Mouse (Mus musculus) left cerebral cortex, postnatal 10 days (tissue): Measurements from ENCODE around the gene Bhlhe23. TPM values are rescaled to one million over a fixed set of nuclear protein-coding genes. Genes with fewer than 3 reads are reported as not detected.

Experiments
- DNase-seq, 2 experiments: peaks; one replicate each; pipeline ENCODE4 v3.0.0; 2021 to 2022; ENCODE audit warnings: low spot score in 2 of 2, mixed read lengths in 1 of 2; ENCODE audit errors: extremely low spot score in 1 of 2
- intact Hi-C: fragments of 180-260 bp; cut with DNase I; formaldehyde crosslinking; loops from one replicate; pipeline ENCODE4 v1.15.1; 2025
- total RNA-seq, 2 experiments: library from RNA; stranded (reverse); gene quantifications; 2 replicates each; pipeline ENCODE4 v1.2.3; 2021

The Bhlhe23 gene
- total RNA-seq = under 1 TPM; 0.30 to 0.45 TPM

DNA sequence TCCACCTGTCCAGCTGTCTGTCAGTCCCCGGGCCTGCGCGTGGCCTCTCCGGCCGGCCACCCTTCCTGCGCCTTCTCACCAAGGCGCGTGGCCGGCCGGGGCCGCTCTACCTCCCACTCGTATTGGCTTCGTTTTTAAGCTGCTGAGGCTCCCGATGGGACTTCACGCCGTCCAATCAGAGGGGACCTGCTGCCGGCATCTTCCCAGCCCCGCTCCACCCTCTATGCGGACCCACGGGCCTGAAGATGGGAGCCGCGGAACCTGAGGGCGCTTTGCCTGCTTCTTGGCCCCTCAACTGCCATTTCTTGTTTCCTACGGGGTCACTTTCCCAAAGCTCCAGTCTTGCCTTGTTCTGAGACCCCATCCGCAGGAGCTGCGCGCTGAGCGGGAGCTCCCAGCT lies at the start of gene Bhlhe23:
Gene Bhlhe23, minus strand, starts transcription at position 108 of the 400 bp plus-strand sequence.
- intact Hi-C loops = loop anchor here (5.0 to 10.0 kb wide), 4 partner anchors 122 to 502 kb away; partner anchors contain the start of genes Cables2 and Mrgbp
- no peak for DNase-seq

GRCm38 (mm10) chr2:180825147-180825941 lies 48.6 kb upstream of the Bhlhe23 start:
- intact Hi-C loops = loop anchor here (5.0 kb wide), 1 partner anchor 67 kb away; no protein-coding TSS in a partner anchor

GRCm38 (mm10) chr2:180824724-180825123 lies 48.0 kb upstream of the Bhlhe23 start:
- no peak for DNase-seq
- intact Hi-C loops = loop anchor here (5.0 kb wide), 1 partner anchor 68 kb away; no protein-coding TSS in a partner anchor

More at GRCm38 (mm10) chr2:180825147-180825941, 48.6 kb upstream of the Bhlhe23 start:
- DNase-seq = peak; percentile 51 to 77

- DNase-seq = peak in 1 of 2 experiments; percentile 42
- intact Hi-C loops = no loop called here
Measured at GRCm38 (mm10) chr2:180824061-180824460, 47.4 kb upstream of the Bhlhe23 start.

DNA sequence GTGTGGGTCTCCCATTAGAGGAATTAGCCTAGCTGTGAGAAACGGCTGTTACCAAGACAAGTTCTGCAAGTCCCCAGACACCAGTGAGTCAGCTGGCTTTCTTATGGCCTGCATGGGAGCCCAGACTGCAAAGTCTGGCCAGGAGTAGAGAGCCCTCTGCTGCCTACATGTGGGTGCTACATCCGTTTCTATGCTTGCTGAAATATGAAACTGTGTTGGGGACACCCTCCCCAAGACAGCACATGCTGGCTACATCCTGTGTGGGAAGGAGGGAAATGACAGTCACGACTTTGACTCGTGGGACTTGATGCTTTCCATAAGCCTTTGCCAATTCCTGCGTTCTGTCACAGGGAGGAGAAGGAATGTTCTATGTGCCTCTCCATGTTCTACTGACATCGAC lies 45.8 kb upstream of the Bhlhe23 start:
- peak; percentile 57 to 71 for DNase-seq
- intact Hi-C loops = no loop called here

DNA sequence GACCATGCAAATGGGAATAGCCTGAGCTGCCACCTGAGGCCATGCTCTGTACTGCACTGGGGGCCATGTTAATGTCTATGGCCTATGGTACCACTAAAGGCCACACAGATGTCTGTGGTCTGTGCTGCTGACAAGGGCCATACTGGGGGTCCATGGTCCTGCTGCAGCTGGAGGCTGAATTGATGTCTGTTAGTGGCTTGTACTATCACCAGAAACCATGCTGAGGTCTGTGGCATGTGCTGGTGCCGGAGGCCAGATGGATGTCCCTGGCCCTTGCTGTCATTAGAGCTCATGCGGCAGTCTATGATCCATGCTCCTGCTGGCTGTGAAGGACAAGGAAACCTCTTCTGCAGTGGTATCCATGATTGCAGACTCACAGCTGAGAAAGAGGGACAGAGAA lies 42.8 kb upstream of the Bhlhe23 start:
- intact Hi-C loops = no loop called here
- no peak for DNase-seq

DNA sequence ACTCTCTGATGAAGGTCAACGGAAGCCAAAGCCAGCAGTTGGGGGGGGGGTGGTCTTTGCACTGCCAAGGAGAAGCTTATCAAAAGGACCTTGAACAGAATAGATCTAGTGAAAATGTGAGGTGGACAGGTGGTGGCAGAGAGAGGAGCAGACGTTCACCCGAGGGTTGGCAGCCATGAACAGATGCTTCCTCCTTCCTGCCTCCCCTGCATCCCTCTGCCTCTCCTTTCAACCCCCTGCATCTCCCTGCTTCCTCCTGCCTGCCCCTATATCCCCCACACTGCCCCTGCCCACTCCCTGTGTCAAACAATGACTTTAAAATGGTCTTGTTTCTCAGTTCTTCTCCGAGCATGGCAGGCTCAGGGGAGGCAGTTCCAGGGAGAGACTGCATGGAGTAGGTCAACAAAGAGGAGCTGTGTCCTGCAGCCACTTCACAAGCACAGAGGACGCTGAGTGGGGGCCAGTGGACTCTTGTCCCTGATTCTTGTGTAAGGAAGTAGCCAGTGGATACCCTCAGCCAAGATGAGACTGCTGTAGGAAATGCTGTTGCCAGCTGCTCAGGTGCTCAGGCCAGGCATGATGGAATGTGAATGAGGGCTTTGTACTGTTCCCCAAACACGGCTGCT lies 39.9 kb upstream of the Bhlhe23 start:
- intact Hi-C loops = no loop called here
- DNase-seq = no peak

DNA sequence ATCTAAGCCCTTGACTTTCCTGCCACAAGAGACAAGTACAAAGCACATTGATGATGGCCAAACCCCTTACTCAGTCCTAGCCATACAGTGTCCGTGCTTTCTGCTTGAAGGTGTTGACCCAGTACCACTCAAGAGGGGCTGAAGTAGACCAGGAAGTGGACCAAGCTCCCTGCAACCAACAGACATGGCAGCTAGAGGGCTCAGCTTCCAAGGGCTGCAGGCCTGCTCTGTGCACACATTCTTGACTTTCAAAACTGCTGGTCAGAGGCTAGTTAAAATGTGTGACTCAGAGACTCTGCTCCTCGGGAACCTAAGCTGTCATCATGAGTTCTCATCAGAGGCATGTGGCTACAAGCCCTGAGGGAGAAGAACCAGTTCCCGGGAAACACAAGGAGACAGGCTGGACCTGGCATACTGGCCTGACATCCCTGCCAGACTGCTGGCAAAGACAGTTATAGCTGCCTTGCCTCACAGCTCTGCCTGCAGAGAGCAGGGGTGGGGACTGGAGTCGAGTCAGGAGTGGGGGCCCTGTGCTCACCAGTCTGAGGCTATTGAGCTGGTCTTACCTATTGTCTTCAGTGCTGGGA lies 37.4 kb upstream of the Bhlhe23 start:
- DNase-seq = no peak
- intact Hi-C loops = no loop called here

GRCm38 (mm10) chr2:180811002-180811401 lies 34.3 kb upstream of the Bhlhe23 start:
- no peak for DNase-seq
- intact Hi-C loops = no loop called here

- intact Hi-C loops = no loop called here
- DNase-seq = no peak
Measured at GRCm38 (mm10) chr2:180809510-180809909, 32.8 kb upstream of the Bhlhe23 start.

DNA sequence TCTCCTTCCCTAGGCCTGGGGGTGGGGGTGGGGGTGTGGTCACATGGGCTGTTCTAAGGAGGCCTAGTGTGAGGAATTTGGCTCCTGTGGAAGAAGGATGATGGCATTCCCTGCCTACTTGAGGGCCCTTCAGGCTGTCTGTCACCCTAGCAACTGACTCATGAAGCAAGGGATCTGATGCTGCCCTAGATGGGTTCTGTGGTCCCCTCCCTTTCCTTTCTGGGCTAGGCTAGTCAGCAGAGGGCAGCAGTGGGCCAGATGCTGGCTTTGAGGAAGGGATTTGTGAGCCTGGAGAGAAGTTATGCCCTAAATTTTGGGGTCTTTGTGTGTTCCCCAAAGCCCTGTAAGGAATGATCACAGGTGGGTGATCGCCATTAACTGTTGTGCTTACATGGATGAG lies 29.3 kb upstream of the Bhlhe23 start:
- intact Hi-C loops = no loop called here
- DNase-seq = peak in 1 of 2 experiments; percentile 66

DNA sequence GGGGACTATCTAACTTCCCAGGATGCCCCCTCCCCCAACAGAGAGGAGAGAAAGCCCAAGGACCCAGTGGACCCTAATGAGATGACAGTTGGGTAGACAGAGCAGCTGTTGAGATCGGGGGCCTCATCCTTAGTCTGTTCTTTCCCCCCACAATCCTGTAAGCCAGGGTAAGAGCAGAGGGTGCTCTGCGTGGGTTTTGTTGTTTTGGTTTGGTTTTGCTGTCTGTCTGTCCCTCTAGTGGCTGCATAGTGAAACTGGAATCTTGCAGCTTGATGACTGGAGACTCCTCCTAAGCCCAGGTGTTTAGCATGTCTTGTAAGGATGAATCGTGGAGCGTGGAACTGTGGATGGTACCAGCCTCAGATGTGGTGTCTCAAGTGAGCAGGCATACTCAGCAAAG lies 19.3 kb upstream of the Bhlhe23 start:
- DNase-seq = no peak
- intact Hi-C loops = loop anchor here (10.0 kb wide), 1 partner anchor 269 kb away; no protein-coding TSS in a partner anchor

DNA sequence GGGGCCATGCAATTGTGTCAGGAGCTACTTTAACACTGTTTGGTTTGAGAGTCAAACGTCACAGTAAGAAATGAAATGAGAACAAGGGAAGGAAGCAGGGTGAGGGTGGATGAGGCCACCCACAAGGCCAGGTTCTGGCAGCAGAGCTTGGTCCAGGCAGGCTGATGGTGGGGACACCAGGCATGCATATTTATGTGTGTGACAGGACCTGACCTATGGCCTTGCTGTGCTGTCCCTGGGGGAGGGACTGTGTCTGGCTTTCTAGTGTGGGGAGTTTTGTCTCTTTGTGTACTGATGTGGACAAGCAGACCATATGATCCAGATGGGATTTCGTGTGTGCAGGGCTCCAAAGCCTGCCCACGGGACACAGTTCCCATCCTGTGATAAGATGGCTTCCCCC lies 18.9 kb upstream of the Bhlhe23 start:
- intact Hi-C loops = loop anchor here (10.0 kb wide), 1 partner anchor 269 kb away; no protein-coding TSS in a partner anchor
- no peak for DNase-seq

DNA sequence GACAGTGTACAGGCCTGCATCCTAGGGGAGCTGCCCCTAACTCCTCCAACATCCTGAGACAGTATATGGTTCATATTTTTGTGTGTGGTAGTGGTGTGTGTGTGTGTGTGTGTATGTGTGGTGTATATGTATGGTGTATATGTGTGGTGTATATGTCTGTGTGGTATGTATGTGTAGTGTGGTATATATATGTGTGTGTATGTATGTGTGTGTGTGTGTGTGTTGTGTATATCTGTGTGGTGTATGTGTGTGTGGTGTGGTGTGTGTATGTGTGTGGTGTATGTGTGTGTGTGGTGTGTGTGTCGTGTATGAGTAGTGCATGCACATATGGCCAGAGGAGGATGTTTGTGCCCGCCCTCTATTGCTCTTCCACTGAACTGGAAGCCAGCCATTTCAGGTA lies 17.7 kb upstream of the Bhlhe23 start:
- intact Hi-C loops = loop anchor here (10.0 kb wide), 1 partner anchor 270 kb away; no protein-coding TSS in a partner anchor
- no peak for DNase-seq

GRCm38 (mm10) chr2:180791674-180792073 lies 15.0 kb upstream of the Bhlhe23 start:
- DNase-seq = peak; percentile 38 to 69
- intact Hi-C loops = loop anchor here (10.0 kb wide), 1 partner anchor 273 kb away; no protein-coding TSS in a partner anchor

GRCm38 (mm10) chr2:180788843-180789242 lies 12.1 kb upstream of the Bhlhe23 start:
- peak; percentile 37 to 38 for DNase-seq
- intact Hi-C loops = no loop called here

DNA sequence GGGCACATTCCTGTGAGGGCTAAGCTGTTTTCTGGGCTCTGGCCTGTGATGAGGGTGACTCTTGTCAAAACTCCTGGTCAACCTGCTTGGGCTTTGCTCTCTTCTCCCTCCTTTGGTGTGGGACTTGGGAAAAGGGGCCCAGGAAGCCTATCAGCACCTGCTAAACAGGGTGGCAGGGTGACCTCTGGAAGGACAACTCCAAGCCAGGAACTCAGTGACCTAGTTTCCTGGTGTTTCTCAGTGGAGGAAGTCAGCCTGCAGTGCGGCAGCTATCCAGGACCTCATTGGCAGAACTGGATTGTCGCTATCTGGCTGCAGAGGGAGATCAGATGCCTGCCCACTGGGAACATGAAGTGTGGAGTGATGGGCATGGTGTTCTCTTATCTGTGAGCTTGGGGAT lies 11.7 kb upstream of the Bhlhe23 start:
- intact Hi-C loops = no loop called here

DNA sequence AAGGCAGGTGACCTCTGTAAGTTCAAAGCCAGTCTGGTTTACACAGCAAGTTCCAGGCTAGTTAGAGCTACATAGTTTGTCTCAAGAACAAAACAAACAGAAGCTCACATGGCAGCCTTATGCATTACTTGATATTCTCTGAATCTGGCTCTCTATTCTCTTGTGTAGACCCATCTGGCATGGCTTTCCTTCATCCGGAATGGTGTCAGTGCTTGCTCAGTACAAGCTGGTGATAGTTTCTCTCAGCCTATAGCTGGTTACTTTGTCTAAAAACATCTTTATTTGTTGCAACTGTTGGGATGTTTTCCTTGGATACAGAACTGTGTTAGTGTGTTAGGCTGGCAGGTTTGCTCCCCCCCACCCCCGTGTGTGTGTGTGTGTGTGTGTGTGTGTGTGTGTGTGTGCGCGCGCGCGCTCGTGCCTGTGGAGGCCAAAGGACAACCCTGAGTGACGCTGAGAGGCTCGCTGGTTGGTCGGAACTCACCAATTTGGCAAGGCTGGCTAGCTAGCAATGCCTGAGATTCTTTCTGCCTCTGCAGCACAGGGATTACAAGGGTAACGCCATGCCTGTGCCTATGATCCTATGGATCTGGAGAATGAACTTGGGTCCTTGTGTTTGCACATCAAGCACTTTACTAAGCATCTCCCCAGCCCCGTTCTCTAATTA lies 11.0 kb upstream of the Bhlhe23 start:
- intact Hi-C loops = no loop called here
- no peak for DNase-seq

More for the DNA sequence above, 11.7 kb upstream of the Bhlhe23 start:
- DNase-seq = no peak

DNA sequence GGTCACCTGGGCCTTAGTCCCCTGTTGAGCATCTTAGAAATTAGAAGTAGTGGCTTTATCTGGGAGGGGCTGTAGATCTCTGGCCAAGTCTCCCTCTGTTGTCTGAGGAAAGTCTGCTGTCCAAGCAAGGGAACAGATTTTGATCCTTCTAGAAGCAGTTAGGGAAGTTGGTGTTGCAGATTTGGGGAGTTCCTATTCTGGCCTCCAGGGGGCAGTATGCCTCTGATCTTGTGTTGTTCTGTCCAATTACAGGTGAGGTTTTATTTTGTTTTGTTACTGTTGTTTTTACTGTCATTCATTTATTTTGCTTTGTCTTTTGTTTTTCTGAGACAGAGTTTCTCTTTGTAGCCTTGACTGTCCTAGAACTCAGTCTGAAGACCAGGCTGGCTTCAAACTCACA lies 10.0 kb upstream of the Bhlhe23 start:
- DNase-seq = no peak
- intact Hi-C loops = no loop called here
